Mouse (Mus musculus) kidney, embryonic 14.5 days (tissue): ENCODE measurements around the gene Tmem259. TPM values are rescaled to one million over a fixed set of nuclear protein-coding genes. Genes with fewer than 3 reads are reported as not detected.
A peak's percentile ranks its signal among the peaks of the same experiment; 100 is the strongest.
"Not testable (repeated sequence)": the region's sequence is repeated elsewhere in the genome, so short reads cannot be mapped to it uniquely, and the experiment has no call there.

Experiments used
- ATAC-seq: fragments of 200-750 bp; cut with Nextera tagmentation; 2 replicates; pipeline ENCODE4 v1.8.0; 2017; ENCODE audit warnings: moderate number of reproducible peaks, mild to moderate bottlenecking, moderate TSS enrichment, moderate library complexity; ENCODE audit not compliant: low FRiP score, low TSS enrichment
- H3K27ac ChIP-seq: fragments of 300-500 bp; sonication (generic); 2 replicates; pipeline ENCODE4 v1.5.1; 2014; ENCODE audit warnings: low read depth, mild to moderate bottlenecking, low read length, moderate library complexity, mixed read lengths
- H3K27me3 ChIP-seq: fragments of 300-500 bp; sonication (generic); 2 replicates; pipeline ENCODE4 v1.6.1; 2014; ENCODE audit warnings: mild to moderate bottlenecking, low read length; ENCODE audit not compliant: control insufficient read depth, insufficient read depth
- H3K36me3 ChIP-seq: fragments of 300-500 bp; sonication (generic); 2 replicates; pipeline ENCODE4 v1.6.1; 2014; ENCODE audit warnings: low read length, mixed read lengths; ENCODE audit not compliant: control insufficient read depth, insufficient read depth
- H3K4me1 ChIP-seq: fragments of 300-500 bp; sonication (generic); 2 replicates; pipeline ENCODE4 v1.6.1; 2014; ENCODE audit warnings: low read length, mixed read lengths; ENCODE audit not compliant: control insufficient read depth, insufficient read depth
- H3K4me2 ChIP-seq: fragments of 300-500 bp; sonication (generic); replicated peaks from 2 replicates; pipeline ENCODE4 v1.6.1; 2014; ENCODE audit warnings: low read depth, mild to moderate bottlenecking, low read length
- H3K4me3 ChIP-seq: fragments of 300-500 bp; sonication (generic); 2 replicates; pipeline ENCODE4 v1.5.1; 2014; ENCODE audit warnings: mild to moderate bottlenecking, low read length
- H3K9ac ChIP-seq: fragments of 300-500 bp; sonication (generic); 2 replicates; pipeline ENCODE4 v1.6.1; 2014; ENCODE audit warnings: low read depth, mild to moderate bottlenecking, low read length, moderate library complexity
- H3K9me3 ChIP-seq: fragments of 300-500 bp; sonication (generic); 2 replicates; pipeline ENCODE4 v1.6.1; 2016; ENCODE audit warnings: low read length; ENCODE audit not compliant: control insufficient read depth
- WGBS: fragments of 180-500 bp; shearing (Covaris S2); extraction: QIAGEN DNeasy Blood & Tissue Kit; methylation state at CpG from one replicate; pipeline ENCODE4 v1.1.7; 2014; 5-methylcytosine and 5-hydroxymethylcytosine counted together
- polyA plus RNA-seq: library from polyadenylated mRNA; unstranded; fragments of >200 nt; fragmentation: Nextera tagmentation; extraction: Ambion mirVana; gene quantifications from 2 replicates; pipeline ENCODE4 v1.2.1, GENCODE M21; 2014

Gene Tmem259
- polyA plus RNA-seq, 1 experiment from 2014 or later: 18.8 TPM

DNA sequence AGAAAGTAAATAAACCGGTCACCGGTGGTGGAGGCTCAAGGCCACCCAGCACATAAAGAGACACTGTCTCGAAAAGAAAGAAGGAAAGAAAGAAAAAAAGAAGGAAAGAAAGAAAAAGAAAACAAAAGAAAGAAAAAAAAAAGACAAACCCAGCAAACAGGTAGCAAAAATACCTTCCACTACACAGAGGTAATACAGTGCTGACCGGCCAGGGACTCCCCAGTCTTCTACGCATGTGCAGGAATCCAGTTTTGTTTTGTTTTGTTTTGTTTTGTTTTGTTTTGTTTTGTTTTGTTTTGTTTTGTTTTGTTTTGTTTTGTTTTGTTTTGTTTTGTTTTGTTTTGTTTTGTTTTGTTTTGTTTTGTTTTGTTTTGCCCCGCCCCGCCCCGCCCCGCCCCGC, 24.7 kb downstream of the Tmem259 start:
- not testable (repeated sequence) for H3K27me3 ChIP-seq, H3K27ac ChIP-seq, H3K9ac ChIP-seq, H3K9me3 ChIP-seq, ATAC-seq
- WGBS: 36% methylated on average over 10 of the region's 10 CpGs
- H3K36me3 ChIP-seq: peaks cover 24% of the 10 kb centered on the region
- peak overlapping the region; percentile 73 for H3K4me3 ChIP-seq
- H3K4me2 ChIP-seq: peak overlapping the region; percentile 90; the same call in 1 of the 2 replicates
- H3K4me1 ChIP-seq: peaks cover 19% of the 10 kb centered on the region

DNA sequence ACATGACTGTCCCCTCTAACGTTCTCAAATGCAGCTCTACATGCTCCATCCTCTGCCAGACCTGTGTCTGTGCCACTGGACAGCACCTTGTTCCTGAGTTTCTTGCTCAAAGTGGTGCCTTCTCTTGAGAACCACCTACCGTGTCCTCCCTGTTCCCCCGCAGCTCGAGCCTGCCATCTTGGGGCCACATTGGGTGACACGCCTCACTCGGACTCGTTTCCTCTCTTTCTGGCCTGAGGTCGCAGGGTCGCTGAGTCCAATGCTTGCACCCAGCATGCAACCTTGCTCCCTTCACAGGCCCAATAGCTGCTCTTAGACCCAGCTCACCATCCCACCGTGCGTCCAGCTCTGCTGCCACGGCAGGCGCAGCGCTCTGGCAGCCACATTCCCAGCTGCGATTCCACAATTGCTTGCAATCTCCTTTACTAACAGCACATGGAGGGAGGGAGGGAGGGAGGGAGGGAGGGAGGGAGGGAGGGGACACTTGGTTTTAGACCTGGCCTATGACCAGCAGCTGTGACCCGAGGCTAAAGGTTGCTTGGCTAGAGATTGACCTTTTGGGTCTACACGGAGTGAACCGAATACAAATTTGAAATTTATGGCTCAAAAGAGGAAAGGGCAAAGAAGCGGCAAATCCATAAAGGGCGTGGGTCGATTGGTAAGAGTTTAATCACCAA, 25.9 kb downstream of the Tmem259 start:
- Histone ChIP-seq H3K4me3 (no peak overlapping the region), H3K27ac (no peak overlapping the region), H3K9me3 (no peaks in the 10 kb centered on the region), H3K4me2 (no peak overlapping the region), H3K27me3 (no peaks in the 10 kb centered on the region; the same call in 1 of the 2 replicates), H3K9ac (no peak overlapping the region), H3K4me1 (peaks cover 19% of the 10 kb centered on the region), H3K36me3 (peaks cover 15% of the 10 kb centered on the region; the same call in 1 of the 2 replicates)
- 7% methylated on average over 21 of the region's 21 CpGs for WGBS
- ATAC-seq: 0 out of 2 replicates have a peak, but pooled peaks have one; percentile 10

DNA sequence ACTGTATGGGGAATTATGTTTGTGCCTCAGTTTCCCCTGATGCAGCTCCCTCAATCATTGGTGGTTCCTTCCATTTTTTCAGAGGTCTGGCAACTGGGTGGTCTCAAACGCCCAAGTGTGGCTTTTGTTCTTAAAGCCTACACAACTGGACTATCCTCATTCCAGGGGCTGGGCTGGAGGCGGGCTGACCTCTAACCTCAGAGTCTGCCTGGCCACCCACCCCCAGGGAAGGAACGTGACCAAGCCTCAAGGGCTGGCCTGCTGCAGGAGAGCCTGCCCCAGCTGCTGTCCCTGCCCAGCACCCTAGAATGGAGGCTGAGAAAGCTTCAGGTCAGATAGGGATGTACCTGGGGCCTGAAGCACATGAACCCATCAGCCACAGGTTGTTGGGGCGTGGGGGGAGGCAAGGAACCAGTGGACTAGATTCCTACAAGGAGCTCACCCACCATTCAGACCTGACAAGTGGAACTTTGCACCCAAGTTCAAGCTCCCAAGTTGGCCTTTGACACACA, 27.4 kb downstream of the Tmem259 start:
- H3K27me3 ChIP-seq: no peaks in the 10 kb centered on the region; the same call in 1 of the 2 replicates
- peaks cover 13% of the 10 kb centered on the region for H3K36me3 ChIP-seq
- no peaks in the 10 kb centered on the region for H3K9me3 ChIP-seq
- H3K27ac ChIP-seq: no peak overlapping the region
- H3K4me3 ChIP-seq: no peak overlapping the region
- peaks cover 19% of the 10 kb centered on the region for H3K4me1 ChIP-seq
- H3K4me2 ChIP-seq: no peak overlapping the region
- peak overlapping the region; percentile 25; the same call in 1 of the 2 replicates for H3K9ac ChIP-seq
- 30% methylated on average over 4 of the region's 4 CpGs for WGBS
- no peak for ATAC-seq

DNA sequence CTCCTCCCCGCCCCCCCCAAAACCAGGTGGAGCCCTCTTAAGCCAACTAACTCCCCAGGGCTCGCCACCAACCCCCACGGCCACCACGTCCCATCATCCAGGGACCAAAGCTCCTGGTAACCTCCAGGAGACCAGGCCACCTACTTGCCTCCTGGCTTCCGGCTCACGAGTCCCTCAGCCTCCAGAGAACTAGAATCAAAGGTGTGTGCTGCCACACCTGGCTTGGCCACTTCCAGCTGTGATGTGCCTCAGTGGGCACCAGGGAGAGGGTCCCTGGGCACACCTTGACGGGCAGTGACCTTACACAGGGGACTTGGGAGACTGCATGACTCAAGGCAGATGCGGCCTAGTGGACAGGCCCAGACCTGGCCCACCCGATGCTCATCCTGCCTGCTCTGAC, 28.4 kb downstream of the Tmem259 start:
- no peaks in the 10 kb centered on the region for H3K9me3 ChIP-seq
- 0 out of 2 replicates have a peak overlapping the region, but pooled peaks have one; percentile 25 for H3K9ac ChIP-seq
- no peaks in the 10 kb centered on the region; the same call in 1 of the 2 replicates for H3K27me3 ChIP-seq
- no peak overlapping the region for H3K27ac ChIP-seq
- no peak for ATAC-seq
- no peak overlapping the region for H3K4me2 ChIP-seq
- 74% methylated on average over 9 of the region's 9 CpGs for WGBS
- H3K4me3 ChIP-seq: no peak overlapping the region
- peaks cover 23% of the 10 kb centered on the region for H3K36me3 ChIP-seq
- H3K4me1 ChIP-seq: peaks cover 11% of the 10 kb centered on the region

- H3K4me1 ChIP-seq: peaks cover 10% of the 10 kb centered on the region; the same call in 1 of the 2 replicates
- H3K4me3 ChIP-seq: no peak overlapping the region
- no peaks in the 10 kb centered on the region; the same call in 1 of the 2 replicates for H3K27me3 ChIP-seq
- no peaks in the 10 kb centered on the region for H3K9me3 ChIP-seq
- peaks cover 40% of the 10 kb centered on the region for H3K36me3 ChIP-seq
- no peak overlapping the region for H3K27ac ChIP-seq
- H3K9ac ChIP-seq: no peak overlapping the region
- H3K4me2 ChIP-seq: no peak overlapping the region
- WGBS: 87% methylated on average over 6 of the region's 6 CpGs
- ATAC-seq: no peak
Measured at GRCm38 (mm10) chr10:79953946-79954345, 30.2 kb downstream of the Tmem259 start.

DNA sequence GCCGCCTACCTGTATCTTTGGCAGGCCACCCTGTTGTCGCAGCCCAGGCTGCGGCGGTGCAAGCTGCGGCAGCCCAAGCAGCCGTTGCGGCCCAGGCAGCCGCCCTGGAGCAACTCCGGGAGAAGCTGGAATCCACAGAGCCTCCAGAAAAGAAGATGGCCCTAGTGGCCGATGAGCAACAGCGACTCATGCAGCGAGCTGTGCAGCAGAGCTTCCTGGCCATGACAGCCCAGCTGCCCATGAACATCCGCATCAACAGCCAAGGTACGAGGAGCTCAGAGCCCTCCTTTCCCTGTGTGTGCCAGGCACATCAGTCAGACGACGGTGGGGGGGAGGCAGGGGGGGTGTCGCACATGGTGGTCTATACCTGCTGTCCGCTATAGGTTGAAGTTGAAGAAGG, 33.5 kb downstream of the Tmem259 start:
- Histone ChIP-seq H3K27ac (no peak overlapping the region), H3K36me3 (peaks cover 47% of the 10 kb centered on the region), H3K9ac (no peak overlapping the region), H3K4me2 (no peak overlapping the region), H3K27me3 (no peaks in the 10 kb centered on the region), H3K9me3 (no peaks in the 10 kb centered on the region), H3K4me1 (peaks cover 21% of the 10 kb centered on the region), H3K4me3 (no peak overlapping the region)
- WGBS: 85% methylated on average over 18 of the region's 18 CpGs
- no peak for ATAC-seq

- H3K27ac ChIP-seq: no peak overlapping the region
- WGBS: 95% methylated on average over 4 of the region's 4 CpGs
- no peak overlapping the region for H3K4me3 ChIP-seq
- H3K9ac ChIP-seq: no peak overlapping the region
- no peaks in the 10 kb centered on the region for H3K9me3 ChIP-seq
- no peaks in the 10 kb centered on the region for H3K27me3 ChIP-seq
- ATAC-seq: no peak
- H3K36me3 ChIP-seq: peaks cover 47% of the 10 kb centered on the region
- no peak overlapping the region for H3K4me2 ChIP-seq
- peaks cover 29% of the 10 kb centered on the region for H3K4me1 ChIP-seq
Measured at GRCm38 (mm10) chr10:79949873-79950272, 34.3 kb downstream of the Tmem259 start.

GRCm38 (mm10) chr10:79947502-79947901, 36.6 kb downstream of the Tmem259 start:
- Histone ChIP-seq H3K4me3 (no peak overlapping the region), H3K36me3 (peaks cover 36% of the 10 kb centered on the region), H3K9me3 (no peaks in the 10 kb centered on the region), H3K4me2 (no peak overlapping the region), H3K4me1 (peaks cover 44% of the 10 kb centered on the region), H3K27me3 (no peaks in the 10 kb centered on the region), H3K9ac (no peak overlapping the region), H3K27ac (no peak overlapping the region)
- WGBS: 72% methylated on average over 6 of the region's 6 CpGs
- ATAC-seq: no peak

DNA sequence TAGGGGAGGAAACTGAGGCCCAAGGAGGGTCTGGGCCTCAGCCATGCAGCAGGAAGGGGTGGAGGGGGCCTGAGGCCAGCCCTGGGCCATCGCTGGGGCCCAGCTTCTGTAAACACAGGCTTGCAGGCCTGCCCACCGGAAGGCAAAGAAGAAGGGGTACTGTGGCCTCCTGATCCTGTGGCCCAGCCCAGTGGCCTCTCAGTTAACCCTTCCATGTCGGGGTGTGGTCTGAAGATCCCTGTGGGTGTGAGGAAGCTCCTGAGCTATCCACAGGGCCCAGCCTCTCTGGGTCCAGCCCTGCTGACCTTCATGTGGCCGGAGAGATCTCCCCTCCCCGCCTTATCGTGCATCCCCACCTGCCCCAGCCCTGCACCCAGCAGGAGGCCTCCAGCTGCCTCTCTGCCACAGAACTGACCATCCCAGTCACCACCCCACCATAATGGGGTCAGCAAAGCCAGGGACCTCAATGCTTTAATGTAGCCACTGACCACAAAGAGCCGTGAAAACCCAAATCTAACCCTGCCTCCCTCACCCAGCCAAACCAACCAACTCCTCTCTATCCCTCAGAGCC, 37.3 kb downstream of the Tmem259 start:
- 0 out of 2 replicates have a peak, but pooled peaks have one; percentile 13 for ATAC-seq
- peaks cover 44% of the 10 kb centered on the region for H3K4me1 ChIP-seq

More for the DNA sequence above, 37.3 kb downstream of the Tmem259 start:
- peak overlapping the region; percentile 78; the same call in 1 of the 2 replicates for H3K27ac ChIP-seq
- H3K4me3 ChIP-seq: no peak overlapping the region
- H3K36me3 ChIP-seq: peaks cover 41% of the 10 kb centered on the region
- H3K27me3 ChIP-seq: no peaks in the 10 kb centered on the region
- H3K9ac ChIP-seq: peak overlapping the region; percentile 37; the same call in 1 of the 2 replicates
- WGBS: 11% methylated on average over 7 of the region's 7 CpGs
- H3K4me2 ChIP-seq: peak overlapping the region; percentile 27; the same call in 1 of the 2 replicates
- H3K9me3 ChIP-seq: no peaks in the 10 kb centered on the region
